Mouse (Mus musculus) midbrain, embryonic 16.5 days (tissue): ENCODE data around the gene Vmn1r32. TPM values are rescaled to one million over a fixed set of nuclear protein-coding genes. Genes with fewer than 3 reads are reported as not detected.

Source experiments
- ATAC-seq: fragments of 200-750 bp; cut with Nextera tagmentation; 2 replicates; pipeline ENCODE4 v1.8.0; 2017; ENCODE audit warnings: moderate TSS enrichment
- H3K27ac ChIP-seq: fragments of 300-500 bp; sonication (generic); 2 replicates; pipeline ENCODE4 v1.5.1; 2014; ENCODE audit warnings: mild to moderate bottlenecking, low read length, mixed read lengths
- H3K27me3 ChIP-seq: fragments of 300-500 bp; sonication (generic); 2 replicates; pipeline ENCODE4 v1.6.1; 2014; ENCODE audit warnings: low read depth, low read length, mixed read lengths; ENCODE audit not compliant: control insufficient read depth, insufficient read depth
- H3K36me3 ChIP-seq: fragments of 300-500 bp; sonication (generic); 2 replicates; pipeline ENCODE4 v1.6.1; 2014; ENCODE audit warnings: mild to moderate bottlenecking, low read length, moderate library complexity, mixed read lengths; ENCODE audit not compliant: control insufficient read depth, insufficient read depth
- H3K4me1 ChIP-seq: fragments of 300-500 bp; sonication (generic); 2 replicates; pipeline ENCODE4 v1.6.1; 2014; ENCODE audit warnings: mild to moderate bottlenecking, low read length, mixed read lengths; ENCODE audit not compliant: control insufficient read depth, insufficient read depth
- H3K4me2 ChIP-seq: fragments of 300-500 bp; sonication (generic); 2 replicates; pipeline ENCODE4 v1.6.1; 2014; ENCODE audit warnings: mild to moderate bottlenecking, low read length, mixed read lengths
- H3K4me3 ChIP-seq: fragments of 300-500 bp; sonication (generic); 2 replicates; pipeline ENCODE4 v1.5.1; 2014; ENCODE audit warnings: low read depth, mild to moderate bottlenecking, low read length, moderate library complexity, mixed read lengths
- H3K9ac ChIP-seq: fragments of 300-500 bp; sonication (generic); 2 replicates; pipeline ENCODE4 v1.6.1; 2014; ENCODE audit warnings: low read depth, low read length, mixed read lengths
- H3K9me3 ChIP-seq: fragments of 300-500 bp; sonication (generic); replicated peaks from 2 replicates; pipeline ENCODE4 v1.6.1; 2014; ENCODE audit warnings: mild to moderate bottlenecking, low read length, mixed read lengths; ENCODE audit not compliant: control insufficient read depth, poor library complexity, severe bottlenecking
- WGBS: fragments of 180-500 bp; shearing (Covaris S2); extraction: QIAGEN DNeasy Blood & Tissue Kit; methylation state at CpG from one replicate; pipeline ENCODE4 v1.1.7; 2014; 5-methylcytosine and 5-hydroxymethylcytosine counted together
- polyA plus RNA-seq: library from polyadenylated mRNA; unstranded; fragments of >200 nt; fragmentation: Nextera tagmentation; extraction: Ambion mirVana; gene quantifications from 2 replicates; pipeline ENCODE4 v1.2.1, GENCODE M21; 2015

The Vmn1r32 gene
- not detected in 2 replicates for polyA plus RNA-seq

DNA sequence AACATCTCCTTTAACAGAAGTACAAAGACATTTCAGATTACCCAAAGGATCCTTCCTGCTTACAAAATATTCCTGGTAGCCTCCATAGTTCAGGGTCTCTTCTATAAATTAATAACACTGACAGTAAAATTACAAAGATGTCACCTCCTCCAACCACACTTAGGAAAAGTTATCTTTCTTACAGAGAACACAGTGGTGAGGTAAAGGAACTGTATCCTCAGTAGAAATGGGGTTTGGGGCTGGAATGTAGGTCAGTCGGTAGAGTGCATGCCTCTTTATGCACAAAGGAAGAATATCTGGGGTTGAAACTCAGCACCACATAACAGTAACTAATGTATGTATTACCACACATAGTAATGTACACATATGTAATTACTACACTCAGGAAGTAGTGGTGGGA lies at the start of gene Vmn1r32:
Gene Vmn1r32 (minus strand): TSS at position 101 of the 400 bp plus-strand sequence.
- Histone ChIP-seq H3K27me3 (no peaks in the 10 kb centered on the region), H3K4me1 (no peaks in the 10 kb centered on the region), H3K36me3 (no peaks in the 10 kb centered on the region), H3K4me3 (no peak within 1 kb of the TSS), H3K9me3 (no peaks in the 10 kb centered on the region), H3K9ac (no peak within 1 kb of the TSS), H3K4me2 (no peak within 1 kb of the TSS), H3K27ac (no peak within 1 kb of the TSS)
- no peak for ATAC-seq
- WGBS = 87% methylated on average over 1 of the region's 1 CpGs

GRCm38 (mm10) chr6:66595804-66596203 lies 35.9 kb upstream of the Vmn1r32 start:
- Histone ChIP-seq H3K4me2 (no peak overlapping the region), H3K27me3 (no peaks in the 10 kb centered on the region), H3K4me1 (no peaks in the 10 kb centered on the region), H3K9ac (no peak overlapping the region), H3K27ac (no peak overlapping the region), H3K36me3 (no peaks in the 10 kb centered on the region), H3K4me3 (no peak overlapping the region), H3K9me3 (no peaks in the 10 kb centered on the region)
- ATAC-seq = no peak

DNA sequence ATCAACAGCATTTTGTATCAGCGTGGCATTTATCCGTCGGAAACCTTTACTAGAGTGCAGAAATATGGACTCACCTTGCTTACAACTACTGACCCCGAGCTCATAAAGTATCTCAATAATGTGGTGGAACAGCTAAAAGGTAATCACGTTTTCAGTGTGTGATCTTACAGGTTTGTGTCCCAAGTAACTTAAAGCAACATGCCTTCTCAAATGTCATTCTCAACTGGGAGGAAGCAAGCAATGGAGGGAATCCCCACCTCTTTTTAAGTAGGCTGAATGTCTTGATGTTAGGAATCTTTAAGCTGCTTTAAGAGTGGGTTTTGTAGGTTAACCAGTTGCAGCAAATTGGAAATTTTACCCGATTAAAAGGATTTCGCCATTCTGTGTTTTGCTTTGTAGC lies 23.9 kb downstream of the Vmn1r32 start:
- WGBS = 15% methylated on average over 7 of the region's 7 CpGs
- Histone ChIP-seq H3K4me1 (peaks cover 9% of the 10 kb centered on the region), H3K9ac (peak overlapping the region; percentile 47), H3K9me3 (no peaks in the 10 kb centered on the region), H3K36me3 (no peaks in the 10 kb centered on the region), H3K4me3 (peak overlapping the region; percentile 82), H3K27ac (no peak overlapping the region), H3K4me2 (peak overlapping the region; percentile 93), H3K27me3 (no peaks in the 10 kb centered on the region)
- ATAC-seq = no peak

GRCm38 (mm10) chr6:66535028-66535862 lies 24.7 kb downstream of the Vmn1r32 start, which contains the start of gene Mad2l1:
Mad2l1 (plus strand) TSS chr6:66535390.
- under 1% methylated on average over 57 of the region's 57 CpGs for WGBS
- peak within 1 kb of the TSS; percentile 93 for H3K4me2 ChIP-seq
- H3K36me3 ChIP-seq = no peaks in the 10 kb centered on the region
- no peaks in the 10 kb centered on the region for H3K9me3 ChIP-seq
- H3K4me1 ChIP-seq = peaks cover 9% of the 10 kb centered on the region
- H3K9ac ChIP-seq = peak within 1 kb of the TSS; percentile 47
- peak within 1 kb of the TSS; percentile 79 for H3K27ac ChIP-seq
- H3K4me3 ChIP-seq = peak within 1 kb of the TSS; percentile 82
- H3K27me3 ChIP-seq = no peaks in the 10 kb centered on the region
- ATAC-seq = peak; percentile 99

DNA sequence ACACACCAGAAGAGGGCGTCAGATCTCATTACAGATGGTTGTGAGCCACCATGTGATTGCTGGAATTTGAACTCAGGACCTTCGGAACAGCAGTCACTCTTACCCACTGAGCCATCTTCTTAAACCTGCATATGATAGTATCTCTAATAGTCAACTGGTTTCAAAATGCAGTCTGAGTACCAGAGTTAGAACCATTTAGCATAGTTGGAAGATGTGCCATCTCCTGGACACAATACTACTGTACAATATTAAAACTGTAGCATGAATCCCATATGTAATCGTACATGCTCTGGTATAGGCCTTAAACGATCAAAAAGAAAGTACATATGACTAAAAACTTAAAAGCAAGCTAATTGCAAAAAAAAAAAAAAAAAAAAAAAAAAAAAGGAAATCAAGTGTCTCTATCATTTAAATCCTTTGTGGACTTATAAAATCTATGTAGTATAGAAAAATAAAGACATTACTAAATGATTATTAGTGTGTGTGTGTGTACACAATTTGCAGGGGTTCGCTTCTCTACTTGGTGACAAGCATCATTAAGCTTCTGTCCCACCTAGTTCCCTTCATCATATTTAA lies 25.4 kb downstream of the Vmn1r32 start:
- ATAC-seq = no peak
- peak overlapping the region; percentile 79 for H3K27ac ChIP-seq
- peak overlapping the region; percentile 47 for H3K9ac ChIP-seq
- WGBS = 77% methylated on average over 5 of the region's 5 CpGs
- no peaks in the 10 kb centered on the region for H3K27me3 ChIP-seq
- no peaks in the 10 kb centered on the region for H3K36me3 ChIP-seq
- peak overlapping the region; percentile 93 for H3K4me2 ChIP-seq
- H3K4me3 ChIP-seq = peak overlapping the region; percentile 82
- peaks cover 9% of the 10 kb centered on the region for H3K4me1 ChIP-seq
- no peaks in the 10 kb centered on the region for H3K9me3 ChIP-seq

DNA sequence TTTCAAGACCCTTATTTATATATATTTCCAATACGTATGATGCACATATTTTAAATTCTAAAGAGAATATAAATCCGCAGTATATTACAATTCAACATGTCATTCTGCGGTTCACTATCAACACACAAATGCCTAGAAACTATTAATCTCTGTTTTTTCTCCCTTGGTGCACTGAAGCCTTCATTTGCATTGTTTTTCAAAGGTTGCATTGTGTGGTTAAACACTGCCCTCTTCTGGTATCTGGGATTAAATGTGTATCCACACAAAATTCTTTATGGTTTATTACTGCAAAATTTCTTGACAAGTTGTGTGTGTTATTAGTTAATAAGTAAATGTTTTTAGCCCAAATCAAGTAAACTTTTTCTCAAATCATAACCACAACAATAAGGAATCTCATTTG lies 26.7 kb downstream of the Vmn1r32 start:
- Histone ChIP-seq H3K36me3 (no peaks in the 10 kb centered on the region), H3K27ac (no peak overlapping the region), H3K4me1 (peaks cover 9% of the 10 kb centered on the region), H3K9me3 (no peaks in the 10 kb centered on the region), H3K4me2 (no peak overlapping the region), H3K27me3 (no peaks in the 10 kb centered on the region), H3K9ac (no peak overlapping the region), H3K4me3 (no peak overlapping the region)
- ATAC-seq = no peak
- 32% methylated on average over 3 of the region's 3 CpGs for WGBS

DNA sequence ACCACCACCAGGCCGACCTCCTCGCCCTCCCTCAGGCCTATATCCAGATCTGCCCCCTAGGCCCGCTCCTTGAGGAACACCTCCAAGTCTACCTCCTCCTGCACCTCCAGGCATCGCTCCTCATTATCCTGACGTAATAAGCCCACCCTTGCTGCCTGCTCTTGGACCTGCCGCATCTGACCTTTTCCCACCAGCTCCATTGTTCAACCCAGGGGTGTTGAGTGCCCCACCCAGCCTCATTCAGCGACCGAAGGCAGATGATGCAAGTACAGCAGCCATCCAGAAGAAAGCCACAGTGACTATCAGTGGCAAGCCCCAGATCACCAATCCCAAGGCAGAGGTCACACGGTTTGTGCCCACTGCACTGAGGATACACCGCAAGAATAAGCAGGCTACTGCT lies 31.5 kb downstream of the Vmn1r32 start:
- Histone ChIP-seq H3K9ac (no peak overlapping the region), H3K4me3 (no peak overlapping the region), H3K27me3 (no peaks in the 10 kb centered on the region), H3K4me2 (no peak overlapping the region), H3K27ac (no peak overlapping the region), H3K9me3 (no peaks in the 10 kb centered on the region), H3K36me3 (no peaks in the 10 kb centered on the region), H3K4me1 (no peaks in the 10 kb centered on the region)
- ATAC-seq = no peak
- 93% methylated on average over 10 of the region's 10 CpGs for WGBS

DNA sequence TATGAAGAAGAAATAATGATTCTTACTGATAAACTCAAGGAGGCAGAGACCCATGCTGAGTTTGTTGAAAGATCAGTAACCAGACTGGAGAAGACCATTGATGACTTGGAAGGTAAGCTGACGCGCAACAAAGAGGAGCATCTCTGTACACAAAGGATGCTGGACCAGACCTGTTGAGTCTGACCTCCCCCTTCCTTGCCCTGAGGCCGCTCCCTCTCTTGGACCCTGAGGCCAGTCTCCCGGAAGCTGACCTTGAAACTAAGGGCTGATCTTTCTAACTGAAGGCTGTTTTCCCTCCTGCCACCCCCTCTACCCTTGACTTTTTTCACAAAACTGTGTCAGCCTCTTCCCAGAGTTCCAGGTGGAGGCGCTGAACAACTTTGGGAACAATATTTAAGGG lies 43.5 kb downstream of the Vmn1r32 start:
- Histone ChIP-seq H3K27ac (no peak overlapping the region), H3K9me3 (no peaks in the 10 kb centered on the region), H3K4me2 (no peak overlapping the region), H3K4me3 (no peak overlapping the region), H3K4me1 (no peaks in the 10 kb centered on the region), H3K9ac (no peak overlapping the region), H3K27me3 (no peaks in the 10 kb centered on the region), H3K36me3 (no peaks in the 10 kb centered on the region)
- no peak for ATAC-seq
- WGBS = 99% methylated on average over 5 of the region's 5 CpGs
